Mouse (Mus musculus) stomach, embryonic 14.5 days (tissue): ENCODE results near the gene Ptprk. TPM values are rescaled to one million over a fixed set of nuclear protein-coding genes. Genes with fewer than 3 reads are reported as not detected.

Source experiments
- ATAC-seq: fragments of 200-750 bp; cut with Nextera tagmentation; 2 replicates; pipeline ENCODE4 v1.8.0; 2017; ENCODE audit warnings: low read depth, moderate TSS enrichment; ENCODE audit not compliant: insufficient number of reproducible peaks, insufficient read depth, low FRiP score
- H3K27ac ChIP-seq: fragments of 300-500 bp; sonication (generic); 2 replicates; pipeline ENCODE4 v1.5.1; 2014; ENCODE audit warnings: mild to moderate bottlenecking, low read length, moderate library complexity, mixed read lengths
- H3K27me3 ChIP-seq: fragments of 300-500 bp; sonication (generic); 2 replicates; pipeline ENCODE4 v1.6.1; 2014; ENCODE audit warnings: low read length, control low read depth, mixed read lengths; ENCODE audit not compliant: control insufficient read depth, insufficient read depth
- H3K36me3 ChIP-seq: fragments of 300-500 bp; sonication (generic); 2 replicates; pipeline ENCODE4 v1.6.1; 2014; ENCODE audit warnings: mild to moderate bottlenecking, control low read depth, low read length, moderate library complexity, mixed read lengths; ENCODE audit not compliant: control insufficient read depth, insufficient read depth
- H3K4me1 ChIP-seq: fragments of 300-500 bp; sonication (generic); 2 replicates; pipeline ENCODE4 v1.6.1; 2014; ENCODE audit warnings: low read length, control low read depth, mixed read lengths; ENCODE audit not compliant: control insufficient read depth, insufficient read depth
- H3K4me2 ChIP-seq: fragments of 300-500 bp; sonication (generic); replicated peaks from 2 replicates; pipeline ENCODE4 v1.6.1; 2014; ENCODE audit warnings: low read depth, low read length, control low read depth
- H3K4me3 ChIP-seq: fragments of 300-500 bp; sonication (generic); 2 replicates; pipeline ENCODE4 v1.5.1; 2014; ENCODE audit warnings: low read depth, low read length, control low read depth
- H3K9ac ChIP-seq: fragments of 300-500 bp; sonication (generic); replicated peaks from 2 replicates; pipeline ENCODE4 v1.6.1; 2014; ENCODE audit warnings: low read depth, mild to moderate bottlenecking, control low read depth, low read length, moderate library complexity, mixed read lengths
- H3K9me3 ChIP-seq: fragments of 300-500 bp; sonication (generic); 2 replicates; pipeline ENCODE4 v1.6.1; 2016; ENCODE audit warnings: low read depth, low read length, control low read depth; ENCODE audit not compliant: control insufficient read depth
- WGBS: fragments of 180-500 bp; shearing (Covaris S2); extraction: QIAGEN DNeasy Blood & Tissue Kit; methylation state at CpG from one replicate; pipeline ENCODE4 v1.1.7; 2014; 5-methylcytosine and 5-hydroxymethylcytosine counted together
- polyA plus RNA-seq: library from polyadenylated mRNA; unstranded; fragments of >200 nt; fragmentation: Nextera tagmentation; extraction: Ambion mirVana; gene quantifications from 2 replicates; pipeline ENCODE4 v1.2.1, GENCODE M21; 2014

Gene Ptprk
- polyA plus RNA-seq, 1 experiment from 2014 or later, result 67.4 TPM

DNA sequence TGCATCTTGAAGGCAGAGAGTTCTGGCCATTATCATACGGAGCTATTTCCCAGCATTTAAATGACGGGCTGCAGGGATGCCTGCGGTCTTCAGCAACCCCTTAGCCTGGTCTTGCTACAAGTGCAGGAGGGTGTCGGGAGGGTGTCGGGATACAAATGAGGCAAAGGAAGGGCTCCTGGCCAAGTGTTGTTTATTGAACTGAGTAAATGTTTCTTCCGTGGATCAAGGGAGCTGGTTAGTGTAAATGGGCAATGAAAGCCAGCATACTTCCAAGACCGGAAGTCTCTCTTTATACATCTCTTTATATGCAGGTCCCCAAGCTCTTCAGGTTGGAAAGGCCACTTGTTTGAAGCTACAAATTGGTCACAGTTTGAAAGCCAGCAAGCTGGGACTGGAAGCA lies 23.0 kb downstream of the Ptprk start:
- ATAC-seq, result no peak
- 17% methylated on average over 7 of the region's 7 CpGs for WGBS
- no peaks in the 10 kb centered on the region for H3K9me3 ChIP-seq

DNA sequence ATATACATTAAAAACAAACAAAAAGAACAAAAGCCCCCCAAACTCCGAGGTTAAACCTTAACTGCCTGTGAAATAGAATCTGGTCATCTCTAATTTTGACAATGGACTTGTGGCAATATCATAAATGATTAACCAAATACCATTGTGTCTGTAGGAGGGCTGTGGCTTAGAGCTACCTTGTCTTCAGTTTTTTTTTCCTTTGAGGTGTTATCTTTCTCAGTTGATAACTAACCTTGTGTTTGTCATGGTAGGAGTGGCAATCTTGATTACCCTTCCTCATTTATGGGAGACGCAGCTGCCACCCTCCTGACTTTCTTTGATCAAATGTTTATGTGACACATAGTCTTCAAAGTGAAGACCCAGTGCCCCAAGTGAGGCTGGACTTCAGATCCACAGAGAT lies 24.3 kb downstream of the Ptprk start:
- H3K4me2 ChIP-seq, result no peak overlapping the region
- H3K4me3 ChIP-seq, result no peak overlapping the region
- H3K9me3 ChIP-seq, result no peaks in the 10 kb centered on the region
- H3K27ac ChIP-seq, result no peak overlapping the region
- peaks cover 5% of the 10 kb centered on the region; the same call in 1 of the 2 replicates for H3K4me1 ChIP-seq
- 46% methylated on average over 2 of the region's 2 CpGs for WGBS
- no peak for ATAC-seq
- no peaks in the 10 kb centered on the region for H3K36me3 ChIP-seq
- H3K27me3 ChIP-seq, result no peaks in the 10 kb centered on the region
- no peak overlapping the region for H3K9ac ChIP-seq

More for the DNA sequence above, 23.0 kb downstream of the Ptprk start:
- no peaks in the 10 kb centered on the region for H3K36me3 ChIP-seq
- H3K4me3 ChIP-seq, result no peak overlapping the region
- no peaks in the 10 kb centered on the region for H3K27me3 ChIP-seq
- H3K9ac ChIP-seq, result no peak overlapping the region
- H3K27ac ChIP-seq, result no peak overlapping the region
- H3K4me1 ChIP-seq, result peaks cover 5% of the 10 kb centered on the region; the same call in 1 of the 2 replicates
- no peak overlapping the region for H3K4me2 ChIP-seq

DNA sequence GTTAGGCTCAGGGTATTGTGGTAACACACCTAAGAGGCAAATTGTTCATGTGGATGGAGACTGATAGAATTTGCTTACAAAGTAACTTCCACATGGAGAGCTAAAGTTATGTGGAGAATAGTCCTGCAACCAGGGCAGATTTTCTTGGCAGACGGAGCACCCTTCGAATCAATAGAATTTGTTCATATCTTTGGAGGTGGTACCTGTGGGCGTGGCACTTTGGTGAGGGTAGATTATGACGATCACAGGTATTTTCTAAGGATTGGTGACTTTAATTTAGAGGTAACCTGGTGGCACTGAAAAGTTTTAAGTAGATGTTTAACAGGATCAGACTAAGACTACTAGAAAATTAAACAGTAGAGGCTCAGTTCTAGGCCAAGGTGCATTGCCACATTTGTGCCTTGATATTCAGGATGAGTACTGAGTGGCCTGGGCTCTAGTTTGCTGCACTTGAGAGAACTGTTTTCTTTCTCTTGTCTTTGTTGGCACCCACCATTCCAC lies 28.8 kb downstream of the Ptprk start:
- H3K4me1 ChIP-seq, result 0 out of 2 replicates have a peak, but pooled peaks cover 2% of the 10 kb centered on the region
- WGBS, result 79% methylated on average over 4 of the region's 4 CpGs
- H3K4me3 ChIP-seq, result no peak overlapping the region
- no peaks in the 10 kb centered on the region for H3K36me3 ChIP-seq
- H3K4me2 ChIP-seq, result no peak overlapping the region
- ATAC-seq, result no peak
- no peaks in the 10 kb centered on the region for H3K27me3 ChIP-seq
- H3K27ac ChIP-seq, result no peak overlapping the region
- no peaks in the 10 kb centered on the region for H3K9me3 ChIP-seq
- H3K9ac ChIP-seq, result no peak overlapping the region

DNA sequence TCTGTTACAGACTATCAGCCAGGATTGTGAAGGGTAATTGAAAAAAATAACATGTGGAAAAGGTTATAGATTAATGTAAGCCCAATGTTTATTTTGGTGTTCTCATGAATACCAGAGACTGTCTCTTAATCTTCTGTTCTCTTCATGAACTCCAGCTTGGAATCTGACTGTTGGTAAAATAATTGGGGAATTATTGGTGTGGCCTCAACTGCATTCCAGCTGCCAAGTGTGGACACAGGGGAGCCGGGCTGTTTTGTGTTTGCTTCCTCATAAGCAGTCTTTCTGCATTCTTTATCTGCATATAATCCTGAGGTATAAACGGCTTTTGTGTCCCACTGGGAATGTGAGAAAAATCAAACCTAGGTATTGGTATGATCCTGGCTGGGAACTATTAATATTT lies 29.3 kb downstream of the Ptprk start:
- H3K36me3 ChIP-seq, result no peaks in the 10 kb centered on the region
- 42% methylated on average over 2 of the region's 2 CpGs for WGBS
- no peaks in the 10 kb centered on the region for H3K9me3 ChIP-seq
- ATAC-seq, result no peak
- H3K4me1 ChIP-seq, result 0 out of 2 replicates have a peak, but pooled peaks cover 2% of the 10 kb centered on the region
- no peak overlapping the region for H3K4me2 ChIP-seq
- no peak overlapping the region for H3K27ac ChIP-seq
- no peak overlapping the region for H3K4me3 ChIP-seq
- H3K9ac ChIP-seq, result no peak overlapping the region
- H3K27me3 ChIP-seq, result no peaks in the 10 kb centered on the region

DNA sequence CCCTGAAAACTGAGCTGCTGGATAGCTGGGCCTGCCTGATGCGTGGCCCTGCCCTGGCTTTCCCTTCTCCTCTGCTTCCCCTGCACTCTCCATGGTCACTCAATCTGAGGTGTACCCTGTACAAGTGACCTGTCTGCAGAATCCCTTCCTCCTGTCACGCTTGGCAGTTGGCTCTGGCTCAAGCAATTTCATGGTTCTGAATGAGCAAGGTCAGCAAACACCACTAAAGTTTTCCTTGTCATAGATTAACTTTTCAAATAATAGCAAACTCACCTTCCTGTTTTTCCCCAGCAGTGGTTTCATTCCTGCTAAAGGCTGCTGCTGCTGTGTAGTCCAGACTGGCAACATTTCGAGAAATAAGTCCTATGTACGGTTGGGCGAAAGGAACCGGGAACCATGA lies 30.6 kb downstream of the Ptprk start:
- peak; percentile 61; the same call in 1 of the 2 replicates for ATAC-seq
- Histone ChIP-seq H3K9me3 (no peaks in the 10 kb centered on the region), H3K27ac (no peak overlapping the region)

DNA sequence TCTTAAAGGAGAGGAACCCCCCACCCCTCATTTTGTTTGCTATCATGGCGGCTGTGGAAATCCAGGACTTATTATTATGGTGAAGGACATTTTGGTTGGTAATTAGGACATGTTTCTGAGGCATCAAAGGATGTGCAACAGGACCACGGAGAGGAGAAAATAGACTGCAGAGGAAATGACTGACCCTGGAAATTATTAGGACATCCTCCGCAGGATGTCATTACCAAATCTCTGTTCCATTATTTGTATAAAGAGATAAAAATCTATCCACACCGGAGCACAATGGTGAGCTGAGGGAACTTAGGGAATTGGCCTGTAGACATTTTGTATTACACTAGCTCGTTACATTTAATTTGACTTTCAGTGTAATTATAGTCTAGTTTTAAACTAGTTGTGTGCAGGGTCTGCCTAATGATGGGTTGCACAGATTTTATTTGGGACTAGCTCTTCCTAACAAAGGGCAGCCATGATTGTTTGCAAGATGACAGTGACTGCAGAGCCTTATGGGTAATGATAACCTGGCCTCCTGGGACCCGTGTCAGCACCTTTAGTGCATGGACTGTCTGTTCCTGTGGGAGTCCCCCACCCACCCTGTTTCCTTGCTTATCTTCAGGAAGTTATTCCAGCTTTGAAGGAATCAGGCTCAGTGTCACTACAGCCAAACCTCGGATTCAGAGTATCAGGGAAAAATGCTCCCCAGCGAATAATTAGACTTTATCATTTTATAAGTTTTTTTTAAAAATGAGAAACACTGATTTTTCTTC lies 38.4 kb downstream of the Ptprk start:
- peaks cover 5% of the 10 kb centered on the region; the same call in 1 of the 2 replicates for H3K4me1 ChIP-seq
- H3K9me3 ChIP-seq, result no peaks in the 10 kb centered on the region
- no peak for ATAC-seq
- no peaks in the 10 kb centered on the region for H3K36me3 ChIP-seq
- no peak overlapping the region for H3K4me2 ChIP-seq
- H3K9ac ChIP-seq, result no peak overlapping the region
- H3K4me3 ChIP-seq, result no peak overlapping the region
- no peak overlapping the region for H3K27ac ChIP-seq
- no peaks in the 10 kb centered on the region for H3K27me3 ChIP-seq
- WGBS, result 71% methylated on average over 8 of the region's 8 CpGs

More for the DNA sequence above, 30.6 kb downstream of the Ptprk start:
- Histone ChIP-seq H3K36me3 (no peaks in the 10 kb centered on the region), H3K27me3 (no peaks in the 10 kb centered on the region), H3K4me3 (no peak overlapping the region), H3K4me1 (no peaks in the 10 kb centered on the region), H3K9ac (no peak overlapping the region), H3K4me2 (no peak overlapping the region)
- WGBS, result 62% methylated on average over 6 of the region's 6 CpGs

DNA sequence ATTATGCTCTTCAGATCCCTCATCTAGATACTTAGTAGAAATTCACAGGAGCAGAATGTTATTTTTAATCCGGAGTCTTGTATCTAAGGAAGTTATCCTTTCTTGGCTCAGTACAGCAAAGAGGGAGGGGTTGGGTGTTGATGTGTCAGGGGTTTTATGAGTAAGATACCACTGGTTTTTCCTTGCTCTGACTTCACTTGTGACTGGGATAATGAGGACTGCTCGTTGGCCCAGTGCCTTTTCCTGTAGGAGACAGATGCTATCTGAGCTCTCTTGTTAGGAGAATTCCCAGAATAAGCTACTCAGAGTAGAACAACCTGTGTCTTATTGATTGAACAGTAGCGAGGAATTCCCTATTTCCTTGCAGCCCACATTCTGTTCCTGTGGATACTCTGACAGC lies 39.3 kb downstream of the Ptprk start:
- no peak for ATAC-seq

DNA sequence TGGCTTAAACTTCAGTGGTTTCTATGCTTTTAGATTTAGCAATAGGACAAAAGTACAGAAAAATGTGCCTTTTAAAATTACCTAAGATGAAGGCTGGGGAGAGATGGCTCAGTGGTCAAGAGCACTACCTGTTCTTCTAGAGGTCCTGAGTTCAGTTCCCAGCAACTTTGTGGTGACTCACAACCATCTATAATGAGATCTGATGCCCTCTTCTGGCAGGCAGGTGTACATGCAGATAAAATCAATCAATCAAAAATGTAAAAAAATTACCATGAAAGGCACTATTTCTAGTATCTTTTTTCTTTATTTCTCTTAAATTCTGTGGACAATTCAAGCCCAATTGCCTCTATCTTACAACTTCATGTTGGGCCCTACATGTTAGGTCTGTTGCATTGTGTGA lies 42.4 kb downstream of the Ptprk start:
- H3K4me1 ChIP-seq, result peaks cover 5% of the 10 kb centered on the region; the same call in 1 of the 2 replicates
- H3K4me2 ChIP-seq, result no peak overlapping the region
- H3K27ac ChIP-seq, result no peak overlapping the region
- H3K27me3 ChIP-seq, result no peaks in the 10 kb centered on the region
- no peak for ATAC-seq
- no peak overlapping the region for H3K4me3 ChIP-seq
- H3K9ac ChIP-seq, result no peak overlapping the region
- no peaks in the 10 kb centered on the region for H3K36me3 ChIP-seq
- no peaks in the 10 kb centered on the region for H3K9me3 ChIP-seq

More for the DNA sequence above, 39.3 kb downstream of the Ptprk start:
- 51% methylated on average over 3 of the region's 3 CpGs for WGBS
- H3K9ac ChIP-seq, result no peak overlapping the region
- no peaks in the 10 kb centered on the region for H3K27me3 ChIP-seq
- no peak overlapping the region for H3K4me2 ChIP-seq
- no peak overlapping the region for H3K27ac ChIP-seq
- H3K4me3 ChIP-seq, result no peak overlapping the region
- no peaks in the 10 kb centered on the region for H3K9me3 ChIP-seq
- peaks cover 5% of the 10 kb centered on the region; the same call in 1 of the 2 replicates for H3K4me1 ChIP-seq
- no peaks in the 10 kb centered on the region for H3K36me3 ChIP-seq
